Mouse (Mus musculus): ENCODE measurements around the gene Mrpl53.

Mrpl53 gene

DNA sequence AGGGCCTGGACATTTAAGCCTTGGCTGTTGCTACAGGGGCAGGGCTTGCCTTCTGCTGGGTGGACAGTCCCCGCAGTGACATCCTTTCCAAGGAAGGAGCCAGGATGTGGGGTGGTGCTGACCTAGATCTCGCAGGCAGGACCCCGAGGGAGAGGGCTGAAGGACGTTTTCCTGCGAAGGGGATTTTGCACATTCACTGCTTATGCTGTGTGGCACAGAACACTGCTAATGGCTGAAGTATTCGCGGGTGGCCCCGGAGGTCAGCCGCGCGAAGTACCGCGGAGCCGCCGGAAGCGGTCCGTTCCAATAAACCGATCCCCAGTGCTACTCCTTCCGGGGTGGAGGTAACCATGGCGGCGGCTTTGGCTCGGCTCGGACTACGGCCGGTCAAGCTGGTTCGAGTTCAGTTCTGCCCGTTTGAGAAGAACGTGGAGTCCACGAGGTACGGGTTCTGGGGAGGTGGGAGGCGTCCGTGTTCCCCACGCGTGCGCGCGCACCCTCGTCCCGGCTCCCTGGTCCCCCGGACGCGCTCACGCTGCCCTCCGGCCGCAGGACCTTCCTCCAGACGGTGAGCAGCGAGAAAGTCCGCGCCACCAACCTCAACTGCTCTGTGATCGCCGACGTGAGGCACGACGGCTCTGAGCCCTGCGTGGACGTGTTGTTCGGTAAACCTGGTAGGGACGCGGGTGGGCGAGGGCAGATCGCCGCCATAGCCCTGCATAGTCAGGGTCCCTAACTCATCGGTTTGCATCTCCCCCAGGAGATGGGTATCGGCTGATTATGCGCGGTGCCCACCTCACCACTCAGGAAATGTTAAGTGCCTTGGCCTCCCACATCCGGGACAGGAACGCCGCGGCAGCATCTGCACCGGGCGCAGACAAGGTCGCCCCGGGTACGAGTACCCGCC is at the start of gene Mrpl53:
Mrpl53 (plus strand) TSS at position 279 of the 907 bp plus-strand sequence.
- DNase-seq (ENCODE audit: low spot score): peak; percentile 75

- DNase-seq (ENCODE audit: low spot score): no peak
Measured at GRCm38 (mm10) chr6:83065995-83066394, 42.8 kb upstream of the Mrpl53 start.

DNA sequence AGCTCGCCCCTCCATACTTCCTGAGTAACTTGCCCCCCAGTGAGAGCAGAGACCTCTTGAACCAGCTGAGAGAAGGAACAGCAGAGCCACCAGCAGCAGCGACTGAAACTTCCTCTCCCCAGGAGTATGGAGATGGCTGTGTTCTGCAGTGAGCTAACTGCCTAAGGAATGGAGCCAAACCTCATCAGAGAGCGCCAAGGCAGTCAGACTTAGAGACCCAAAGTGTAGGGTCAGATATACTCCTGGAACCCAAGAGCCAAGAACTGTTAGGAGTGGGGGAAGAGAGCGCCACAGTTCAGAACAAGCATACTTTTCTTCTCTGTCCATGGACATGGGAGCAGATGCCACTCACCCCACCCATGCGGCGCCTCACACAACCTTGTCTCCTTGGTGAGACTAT is 42.4 kb upstream of the Mrpl53 start:
- no peak for DNase-seq (ENCODE audit: low spot score)

DNA sequence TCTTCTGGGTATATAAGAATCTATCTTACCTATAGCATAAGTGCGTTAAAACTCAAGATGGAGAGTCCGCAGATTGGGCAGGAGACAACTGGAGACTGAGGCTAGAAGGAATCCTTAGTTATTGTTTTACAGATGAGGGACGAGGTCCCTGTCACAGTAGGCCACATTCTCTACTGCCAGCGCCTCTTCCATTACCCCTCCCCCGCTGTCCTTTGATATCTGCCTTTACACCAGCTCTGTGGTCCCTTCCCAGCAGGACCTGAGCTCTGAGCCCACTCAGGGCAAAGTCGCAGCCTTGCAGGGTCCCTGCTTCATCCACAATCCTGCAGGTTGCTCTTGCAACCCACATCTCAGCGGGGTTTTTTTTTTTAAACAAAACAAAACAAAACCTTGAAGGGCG is 40.6 kb upstream of the Mrpl53 start:
- DNase-seq (ENCODE audit: low spot score): no peak

DNA sequence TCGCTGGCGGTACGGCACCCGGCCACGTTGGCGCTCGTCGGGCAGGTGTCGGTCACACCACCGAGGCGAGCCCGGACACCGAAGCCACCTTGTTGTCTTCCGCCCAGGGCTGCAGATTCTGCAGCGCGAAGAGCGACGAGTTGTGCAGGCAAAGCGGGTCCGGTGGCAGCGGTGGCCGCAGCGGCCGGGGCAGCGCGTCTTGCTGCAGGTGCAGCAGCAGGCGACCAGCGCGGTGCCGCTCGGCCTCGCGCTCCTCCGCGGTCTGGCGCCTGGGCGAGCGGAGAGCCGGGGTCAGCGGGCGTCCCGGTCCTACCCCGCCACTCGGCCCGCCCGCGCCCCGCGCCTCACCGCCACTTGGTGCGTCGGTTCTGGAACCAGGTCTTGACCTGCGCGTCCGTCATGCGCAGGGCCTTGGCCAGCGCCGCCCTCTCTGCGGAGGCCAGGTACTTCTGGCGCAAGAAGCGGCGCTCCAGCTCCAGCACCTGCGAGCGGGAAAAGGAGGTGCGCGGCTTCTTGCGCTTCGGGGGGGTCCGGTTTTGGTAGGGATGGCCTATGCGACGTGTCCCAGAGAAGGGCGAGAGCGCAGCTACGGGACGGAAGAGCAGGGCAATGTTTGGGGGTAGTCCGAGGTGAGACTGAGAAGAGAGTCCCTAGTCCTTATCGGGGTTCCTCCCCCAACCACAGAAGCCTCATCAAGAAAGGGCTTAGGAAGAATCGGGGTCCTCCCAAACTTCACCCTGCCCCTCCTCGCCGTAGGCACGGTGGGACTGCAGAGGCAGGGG is 39.9 kb upstream of the Mrpl53 start:
- DNase-seq (ENCODE audit: low spot score): no peak

DNA sequence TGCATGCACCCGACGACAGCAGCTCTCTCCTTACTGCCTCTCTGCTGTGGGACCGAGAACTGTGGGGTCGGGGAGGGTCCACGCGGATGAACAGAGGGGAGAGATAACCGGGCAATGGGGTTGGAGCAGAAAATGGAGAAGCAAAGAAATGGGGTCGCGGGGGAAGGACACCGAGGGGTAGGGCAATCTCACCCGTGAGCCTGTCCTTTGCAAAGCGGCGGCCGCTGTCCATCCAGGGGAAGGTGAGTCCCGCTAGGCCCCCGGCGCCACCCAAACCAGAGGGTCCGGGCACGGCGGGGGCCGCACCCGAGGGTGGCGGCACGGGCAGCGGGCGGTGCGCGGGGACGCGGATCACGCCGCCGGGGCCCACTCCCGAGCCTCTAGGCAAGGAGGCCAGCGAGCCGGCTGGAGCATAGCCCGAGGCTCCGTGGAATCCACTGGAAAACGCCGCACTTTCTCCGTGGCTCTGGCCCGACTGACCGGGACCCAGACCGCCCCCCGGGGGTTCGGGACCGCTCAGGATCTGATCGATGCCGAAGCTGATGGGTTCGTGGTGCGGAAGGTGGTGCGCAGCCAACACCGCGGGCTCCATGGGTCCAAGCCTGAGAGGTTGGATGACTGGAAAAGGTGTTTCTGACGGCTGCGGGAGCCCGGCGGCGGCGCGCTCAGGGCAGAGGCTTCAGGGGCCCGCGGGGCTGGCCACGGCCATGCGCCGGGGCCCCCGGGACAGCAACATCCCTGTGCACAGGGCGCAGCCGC is 39.2 kb upstream of the Mrpl53 start:
- no peak for DNase-seq (ENCODE audit: low spot score)

DNA sequence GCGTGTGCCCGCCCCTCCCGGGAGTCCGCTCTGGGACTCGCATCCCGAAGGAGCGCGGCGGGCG is 38.8 kb upstream of the Mrpl53 start, which contains the start of gene Tlx2:
Tlx2 (minus strand) TSS at position 47 of the 64 bp plus-strand sequence.
- no peak for DNase-seq (ENCODE audit: low spot score)

GRCm38 (mm10) chr6:83070311-83071219 is 38.3 kb upstream of the Mrpl53 start:
- no peak for DNase-seq (ENCODE audit: low spot score)

- DNase-seq (ENCODE audit: low spot score): no peak
Measured at GRCm38 (mm10) chr6:83071220-83071619, 37.6 kb upstream of the Mrpl53 start.

GRCm38 (mm10) chr6:83074979-83075378 is 33.9 kb upstream of the Mrpl53 start:
- no peak for DNase-seq (ENCODE audit: low spot score)

GRCm38 (mm10) chr6:83077630-83078323 is 31.1 kb upstream of the Mrpl53 start, which contains the start of gene Pcgf1:
Gene Pcgf1, plus strand, starts transcription at chr6:83077869.
- DNase-seq (ENCODE audit: low spot score): peak; percentile 18

GRCm38 (mm10) chr6:83078324-83078858 is 30.4 kb upstream of the Mrpl53 start:
- DNase-seq (ENCODE audit: low spot score): peak; percentile 99

- no peak for DNase-seq (ENCODE audit: low spot score)
Measured at GRCm38 (mm10) chr6:83080210-83080609, 28.6 kb upstream of the Mrpl53 start.

- no peak for DNase-seq (ENCODE audit: low spot score)
Measured at GRCm38 (mm10) chr6:83083497-83083896, 25.3 kb upstream of the Mrpl53 start.

DNA sequence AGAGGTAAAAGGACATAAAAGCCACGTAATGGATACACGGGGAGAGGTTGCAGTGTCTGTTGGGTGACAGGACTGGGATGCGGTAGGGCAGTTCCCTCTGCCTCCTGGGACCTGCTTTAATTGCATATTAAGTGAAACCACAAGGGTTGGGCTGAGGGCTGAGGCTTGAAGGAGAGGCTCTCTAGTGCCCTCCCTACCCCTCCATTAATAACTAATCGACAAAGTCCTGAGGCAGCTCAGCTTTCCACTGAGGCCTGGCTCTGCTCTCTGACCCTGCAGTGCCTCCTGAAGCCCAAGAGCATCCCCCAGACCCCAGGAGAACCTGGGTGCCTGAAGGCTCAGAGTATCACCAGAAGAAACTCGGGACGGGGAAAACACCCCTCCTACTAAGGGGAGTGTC is 24.4 kb upstream of the Mrpl53 start:
- no peak for DNase-seq (ENCODE audit: low spot score)

- no peak for DNase-seq (ENCODE audit: low spot score)
Measured at GRCm38 (mm10) chr6:83086121-83087035, 22.5 kb upstream of the Mrpl53 start, which contains the start of gene Lbx2. Gene Lbx2, plus strand, starts transcription at chr6:83086367.

DNA sequence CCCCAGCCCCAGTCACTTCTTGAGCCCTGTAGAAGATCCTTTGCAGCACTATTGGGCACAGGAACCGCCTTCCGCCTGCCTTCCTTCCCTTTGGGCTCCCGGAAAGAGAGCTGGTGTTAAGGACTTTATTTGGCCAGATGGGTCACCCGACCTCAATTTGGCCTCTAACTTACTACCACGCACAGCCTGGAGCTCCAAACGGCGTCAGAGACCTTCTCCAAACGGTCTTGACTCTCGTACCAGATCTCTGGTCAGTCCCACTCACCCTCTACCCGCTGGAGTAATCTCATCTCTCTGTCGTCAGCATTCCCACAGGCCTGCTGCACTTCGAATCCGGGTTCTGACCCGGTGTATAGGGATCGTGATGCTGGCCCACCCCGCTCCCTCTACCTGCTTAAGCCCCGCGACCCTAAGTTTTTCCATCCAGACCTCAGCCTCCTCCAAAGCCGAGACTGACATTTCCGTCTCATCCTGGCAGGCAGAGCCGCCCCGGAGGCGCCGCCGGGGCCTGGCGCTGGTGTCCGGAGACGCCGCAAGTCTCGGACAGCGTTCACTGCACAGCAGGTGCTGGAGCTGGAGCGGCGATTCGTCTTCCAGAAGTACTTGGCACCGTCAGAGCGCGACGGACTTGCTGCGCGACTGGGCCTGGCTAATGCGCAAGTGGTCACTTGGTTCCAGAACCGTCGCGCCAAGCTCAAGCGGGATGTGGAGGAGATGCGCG is 21.5 kb upstream of the Mrpl53 start:
- peak; percentile 30 for DNase-seq (ENCODE audit: low spot score)

DNA sequence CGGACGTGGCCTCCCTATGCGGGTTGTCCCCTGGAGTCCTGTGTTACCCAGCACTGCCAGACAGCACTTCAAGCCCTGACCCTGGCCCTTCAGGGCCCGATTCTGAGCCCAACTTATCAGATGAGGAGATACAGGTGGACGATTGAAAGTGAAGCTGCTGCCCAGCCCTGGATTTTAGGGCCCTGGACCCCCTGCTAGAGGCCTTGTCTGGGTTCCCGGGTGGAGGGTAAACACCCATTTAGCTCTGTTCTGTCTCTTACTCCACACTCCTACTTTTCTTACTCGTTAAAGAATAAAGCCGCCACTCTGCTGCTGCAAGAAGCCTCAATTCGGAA is 20.9 kb upstream of the Mrpl53 start:
- no peak for DNase-seq (ENCODE audit: low spot score)

Data from lung, postnatal 25 days (tissue).